Mouse (Mus musculus) embryonic fibroblast, embryonic 13.5 days (primary cell): Measurements from ENCODE around the gene Bzw1.

Experiments used
- CTCF ChIP-seq: IDR thresholded peaks from 2 replicates; pipeline ENCODE4 v1.5.1; 2011; ENCODE audit warnings: mild to moderate bottlenecking, control low read depth, low read length, moderate library complexity, borderline replicate concordance; ENCODE audit not compliant: insufficient read depth
- POLR2A ChIP-seq: IDR thresholded peaks from 2 replicates; pipeline ENCODE4 v1.6.1; 2011; ENCODE audit warnings: low read depth, mild to moderate bottlenecking, control low read depth, low read length, moderate library complexity

DNA sequence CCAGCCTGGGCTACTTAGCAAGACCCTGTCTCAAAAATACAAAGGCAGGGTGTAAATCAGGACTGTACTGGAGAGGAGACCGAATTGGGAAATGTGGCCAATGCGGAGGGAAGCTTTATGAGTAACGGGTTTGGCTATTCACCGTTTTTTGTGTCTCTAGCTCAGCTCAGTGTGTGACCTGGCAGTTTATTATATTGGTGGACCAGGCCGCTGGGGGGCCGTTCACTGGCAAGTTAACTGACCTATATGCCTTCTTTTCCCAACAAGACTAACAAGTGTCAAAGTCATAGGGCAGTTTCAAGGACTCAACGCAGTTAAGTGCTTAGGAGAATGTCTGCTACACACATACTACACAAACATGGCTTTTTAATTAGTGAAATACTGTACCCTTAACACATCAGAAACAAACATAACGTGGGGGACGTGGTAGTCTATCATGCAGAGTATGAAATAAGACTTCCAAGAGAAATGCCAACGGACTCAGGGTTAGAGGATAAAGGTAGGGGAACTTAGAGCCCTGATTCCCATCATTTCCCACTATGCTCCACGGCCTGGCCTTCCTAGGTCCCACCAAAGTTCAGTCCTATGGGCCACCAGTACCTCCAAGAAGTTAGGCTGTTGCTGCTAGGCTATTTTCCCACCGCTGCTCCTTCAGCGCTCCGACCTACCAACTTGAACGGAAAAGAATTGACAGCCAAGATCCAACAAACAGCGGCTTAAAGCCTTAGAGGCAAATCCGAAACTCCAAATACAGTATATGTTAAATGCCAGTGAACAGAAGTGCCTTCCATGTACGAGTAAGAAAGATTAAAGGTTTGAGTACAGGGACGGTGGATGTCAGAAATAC is 1.1 kb upstream of the Bzw1 start:
- TF ChIP-seq CTCF: no peak
- peak; percentile 31; the same call in 1 of the 2 replicates for TF ChIP-seq POLR2A
